In the genomic region with DNA sequence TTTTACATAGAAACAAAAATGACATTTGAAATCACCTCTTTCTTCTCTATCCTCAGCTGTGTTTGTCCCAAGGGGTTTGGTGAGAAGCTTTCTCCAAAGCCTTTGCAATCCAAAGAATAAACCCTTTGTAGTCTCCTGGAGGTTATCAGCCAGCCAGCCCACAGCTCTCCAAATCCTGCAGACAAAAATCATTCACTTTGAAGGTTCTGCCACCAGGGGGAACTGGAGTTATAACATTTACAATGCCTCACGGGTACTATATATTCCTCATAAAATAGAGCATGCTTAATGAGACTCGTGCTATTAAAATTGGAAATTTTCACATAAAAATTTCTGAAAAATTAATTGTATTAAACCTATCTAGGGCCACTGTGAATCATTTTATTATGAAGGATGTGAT, we compare ENCODE assay signal across 8 mouse cellular contexts.
A peak's percentile ranks its signal among the peaks of the same experiment; 100 is the strongest.
DNase-seq lines count a peak whose midpoint lies in the region; ATAC-seq and TF ChIP-seq lines count a peak whose summit lies in the region.
"Had no signal": no experiment of that assay in that cellular context is flagged by ENCODE, and none has a peak within 500 bp of the region (broad histone marks: within the 10 kb centered on the region; RNA-seq: fewer than 3 reads in every experiment).

No protein-coding gene starts in this region.

- 16% methylated on average over 2 of the region's 2 CpGs for WGBS in forebrain, postnatal 0 days
- 26% methylated on average over 2 of the region's 2 CpGs for WGBS in midbrain, embryonic 15.5 days

- no peak overlapping the region for H3K9ac ChIP-seq in forebrain, postnatal 0 days
- no peak overlapping the region for H3K9ac ChIP-seq in midbrain, embryonic 15.5 days
- H3K9ac ChIP-seq: lung, embryonic 15.5 days had no signal

- H3K27me3 ChIP-seq in forebrain, postnatal 0 days (ENCODE audit: insufficient read depth, low read length) = no peaks in the 10 kb centered on the region
- H3K27me3 ChIP-seq in midbrain, embryonic 15.5 days (replicated peaks) = no peaks in the 10 kb centered on the region
- H3K27me3 ChIP-seq: lung, embryonic 15.5 days had no signal

- peak; percentile 71; the same call in 1 of the 2 replicates for ATAC-seq in forebrain, postnatal 0 days
- ATAC-seq in midbrain, embryonic 15.5 days (replicated peaks) = 0 out of 2 replicates have a peak, but pooled peaks have one; percentile 60

- no peaks in the 10 kb centered on the region for H3K36me3 ChIP-seq in forebrain, postnatal 0 days (ENCODE audit: insufficient read depth)
- H3K36me3 ChIP-seq in midbrain, embryonic 15.5 days (replicated peaks) = no peaks in the 10 kb centered on the region
- H3K36me3 ChIP-seq: lung, embryonic 15.5 days had no signal

- DNase-seq in urinary bladder, adult 18-20 months (ENCODE audit: low spot score in 2 of 2) = peak; percentile 1 to 8
- no peak for DNase-seq in urinary bladder, postnatal 36 days (ENCODE audit: low spot score in 2 of 2)
- peak; percentile 57 for DNase-seq in cerebellum, adult 18-20 months
- DNase-seq in forebrain, postnatal 0 days = peak; percentile 78
- DNase-seq in layer of hippocampus, adult 8-10 months (ENCODE audit: low spot score in 2 of 2) = peak; percentile 39 to 65
- no peak for DNase-seq in spleen, postnatal 14 days (ENCODE audit: low spot score in 2 of 2)

- H3K9me3 ChIP-seq in forebrain, postnatal 0 days (ENCODE audit: low read length) = no peaks in the 10 kb centered on the region
- no peaks in the 10 kb centered on the region for H3K9me3 ChIP-seq in midbrain, embryonic 15.5 days
- H3K9me3 ChIP-seq: lung, embryonic 15.5 days had no signal

- H3K27ac ChIP-seq in forebrain, postnatal 0 days (ENCODE audit: low read depth, low read length) = no peak overlapping the region
- H3K27ac ChIP-seq in midbrain, embryonic 15.5 days = no peak overlapping the region
- H3K27ac ChIP-seq: lung, embryonic 15.5 days had no signal

- TF ChIP-seq CTCF in forebrain, postnatal 0 days (IDR thresholded peaks at IDR 0.05; ENCODE audit: low read depth) = peak; percentile 74

- H3K4me1 ChIP-seq in forebrain, postnatal 0 days (ENCODE audit: insufficient read depth) = no peaks in the 10 kb centered on the region
- no peaks in the 10 kb centered on the region for H3K4me1 ChIP-seq in midbrain, embryonic 15.5 days
- H3K4me1 ChIP-seq: lung, embryonic 15.5 days had no signal

- H3K4me3 ChIP-seq in forebrain, postnatal 0 days (ENCODE audit: low read depth, low read length) = no peak overlapping the region
- no peak overlapping the region for H3K4me3 ChIP-seq in midbrain, embryonic 15.5 days
- H3K4me3 ChIP-seq: lung, embryonic 15.5 days had no signal

- no peak overlapping the region for H3K4me2 ChIP-seq in forebrain, postnatal 0 days (ENCODE audit: low read depth)
- no peak overlapping the region for H3K4me2 ChIP-seq in midbrain, embryonic 15.5 days
- H3K4me2 ChIP-seq: lung, embryonic 15.5 days had no signal

Comparison
In these comparisons a context has a peak if more than half of its experiments do, and no peak if none do; other contexts are left out.
1. DNase-seq: peak in urinary bladder, adult 18-20 months (2 of 2), cerebellum, adult 18-20 months (2 of 2), forebrain, postnatal 0 days (single experiment) and layer of hippocampus, adult 8-10 months (2 of 2); none in urinary bladder, postnatal 36 days (0 of 2) and spleen, postnatal 14 days (0 of 2).